Mouse (Mus musculus) gastrocnemius, adult 2 months (tissue): ENCODE measurements around the gene Btn1a1. TPM values are rescaled to one million over a fixed set of nuclear protein-coding genes. Genes with fewer than 3 reads are reported as not detected.

Experiments
- DNase-seq: peaks from one replicate; pipeline ENCODE4 v3.0.0; 2022
- H3K27ac ChIP-seq: fragments of 200-600 bp; 2 replicates; pipeline ENCODE4 v1.8.1; 2022; ENCODE audit warnings: mild to moderate bottlenecking
- H3K4me3 ChIP-seq: fragments of 200-600 bp; 2 replicates; pipeline ENCODE4 v1.8.1; 2022; ENCODE audit warnings: mild to moderate bottlenecking, moderate library complexity
- CTCF ChIP-seq: fragments of 200-600 bp; IDR thresholded peaks from 2 replicates; pipeline ENCODE4 v1.8.1; 2022; ENCODE audit warnings: antibody characterized with exemption, mild to moderate bottlenecking, moderate library complexity
- intact Hi-C: fragments of 180-260 bp; cut with DNase I; formaldehyde crosslinking; loops from one replicate; pipeline ENCODE4 v1.15.1; 2025
- total RNA-seq, 2 experiments: library from RNA; stranded (reverse); gene quantifications; 2 replicates each; pipeline ENCODE4 v1.2.3; 2021

The Btn1a1 gene
- total RNA-seq, 2 experiments from 2014 or later: not detected

- H3K27ac ChIP-seq: peak overlapping the region; percentile 92
- TF ChIP-seq CTCF: peak; percentile 99; the same call in 1 of the 2 replicates
- intact Hi-C loops: loop anchor here (1.0 to 5.0 kb wide), 2 partner anchors 174 to 258 kb away; partner anchors contain the start of genes Hist1h2ac and Hist1h2bc
Measured at GRCm38 (mm10) chr13:23424494-23425325, 41.0 kb downstream of the Btn1a1 start.

GRCm38 (mm10) chr13:23424052-23424380 lies 41.7 kb downstream of the Btn1a1 start:
- intact Hi-C loops: loop anchor here (1.0 to 5.0 kb wide), 2 partner anchors 174 to 258 kb away; partner anchors contain the start of genes Hist1h2ac and Hist1h2bc
- peak overlapping the region; percentile 80 for H3K4me3 ChIP-seq
- TF ChIP-seq CTCF: no peak
- H3K27ac ChIP-seq: peak overlapping the region; percentile 92
- DNase-seq: no peak

More at GRCm38 (mm10) chr13:23424494-23425325, 41.0 kb downstream of the Btn1a1 start:
- H3K4me3 ChIP-seq: peak overlapping the region; percentile 80
- DNase-seq: peak; percentile 93

GRCm38 (mm10) chr13:23423286-23424051 lies 42.2 kb downstream of the Btn1a1 start, which contains the start of gene Abt1:
Gene Abt1, minus strand, starts transcription at chr13:23423866.
- Histone ChIP-seq H3K4me3 (peak within 1 kb of the TSS; percentile 80), H3K27ac (peak within 1 kb of the TSS; percentile 92)
- no peak for TF ChIP-seq CTCF
- intact Hi-C loops: loop anchor here (1.0 to 5.0 kb wide), 2 partner anchors 175 to 259 kb away; partner anchors contain the start of genes Hist1h2ac and Hist1h2bc
- DNase-seq: peak; percentile 95

DNA sequence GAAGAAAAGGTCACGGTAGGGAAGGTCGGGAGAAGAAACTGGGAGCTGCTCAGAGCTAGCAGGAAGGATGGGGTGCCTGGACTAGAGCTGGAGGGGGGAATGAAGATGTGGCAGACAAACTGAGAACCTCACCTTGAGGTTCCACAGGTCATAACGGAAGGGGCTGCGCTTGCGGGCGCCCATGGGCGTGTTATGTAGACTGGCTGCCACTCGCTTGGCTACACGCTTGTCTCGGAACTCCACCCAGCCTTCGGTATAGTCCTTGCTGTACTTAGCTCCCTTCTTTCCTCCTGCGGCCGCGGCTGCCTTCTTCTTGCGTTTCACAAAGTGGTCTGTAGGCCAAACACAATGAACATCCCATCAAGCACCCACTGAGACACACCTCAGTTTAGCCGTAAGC lies 43.4 kb downstream of the Btn1a1 start:
- no peak overlapping the region for H3K27ac ChIP-seq
- intact Hi-C loops: loop anchor here (5.0 kb wide), 1 partner anchor 260 kb away; the partner anchor contains the start of genes Hist1h2ac and Hist1h2bc
- no peak for TF ChIP-seq CTCF
- H3K4me3 ChIP-seq: no peak overlapping the region; the same call in 1 of the 2 replicates
- no peak for DNase-seq

- no peak overlapping the region for H3K27ac ChIP-seq
- intact Hi-C loops: loop anchor here (1.0 to 5.0 kb wide), 2 partner anchors 12 to 41 kb away; no protein-coding TSS in a partner anchor
- TF ChIP-seq CTCF: no peak
- peak overlapping the region; percentile 63 for H3K4me3 ChIP-seq
- no peak for DNase-seq
Measured at GRCm38 (mm10) chr13:23412630-23413521, 52.8 kb downstream of the Btn1a1 start.

DNA sequence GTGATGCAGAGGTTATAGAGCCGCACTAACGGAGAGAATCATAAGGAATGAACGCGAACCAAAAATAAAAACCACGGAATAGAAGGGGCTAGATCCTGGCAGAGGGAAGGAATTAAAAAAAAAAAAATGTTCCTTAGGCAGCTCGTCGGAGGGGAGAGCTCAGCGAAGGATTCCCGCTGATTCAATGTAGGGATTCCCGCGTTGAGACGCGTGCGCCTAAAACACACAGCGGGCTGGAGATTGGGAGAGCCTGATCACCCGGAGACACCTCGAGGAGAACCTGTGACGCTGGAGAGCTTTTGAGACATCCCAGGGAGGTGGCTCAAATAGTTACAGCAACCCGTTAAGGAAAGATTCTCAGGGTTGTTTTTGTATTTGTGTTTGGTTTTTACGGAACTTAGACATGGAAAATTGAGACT lies 53.5 kb downstream of the Btn1a1 start:
- no peak for TF ChIP-seq CTCF
- intact Hi-C loops: loop anchor here (1.0 to 5.0 kb wide), 2 partner anchors 11 to 40 kb away; no protein-coding TSS in a partner anchor

GRCm38 (mm10) chr13:23411311-23412210 lies 54.1 kb downstream of the Btn1a1 start:
- intact Hi-C loops: loop anchor here (1.0 to 5.0 kb wide), 2 partner anchors 10 to 39 kb away; no protein-coding TSS in a partner anchor

More for the DNA sequence above, 53.5 kb downstream of the Btn1a1 start:
- H3K27ac ChIP-seq: no peak overlapping the region
- no peak for DNase-seq
- H3K4me3 ChIP-seq: peak overlapping the region; percentile 63

GRCm38 (mm10) chr13:23410632-23411031 lies 55.1 kb downstream of the Btn1a1 start:
- TF ChIP-seq CTCF: no peak
- intact Hi-C loops: loop anchor here (5.0 kb wide), 1 partner anchor 38 kb away; no protein-coding TSS in a partner anchor
- DNase-seq: no peak
- Histone ChIP-seq H3K4me3 (no peak overlapping the region), H3K27ac (no peak overlapping the region)

More at GRCm38 (mm10) chr13:23411311-23412210, 54.1 kb downstream of the Btn1a1 start:
- no peak overlapping the region for H3K27ac ChIP-seq
- H3K4me3 ChIP-seq: peak overlapping the region; percentile 63
- DNase-seq: no peak
- no peak for TF ChIP-seq CTCF

Other genes starting within 250 kb of the Btn1a1 start
- not detected for gene Vmn1r222, start 230.0 kb downstream of the Btn1a1 start, total RNA-seq
- not detected for gene Vmn1r223, start 218.8 kb downstream of the Btn1a1 start, total RNA-seq
- 10 to 100 TPM in 1 of 2 experiments, 1 to 10 TPM in 1; 8.9 to 12.7 TPM for gene Zfp322a, start 96.7 kb downstream of the Btn1a1 start, total RNA-seq
- 1 to 10 TPM; 3.6 to 3.9 TPM for gene Abt1, start 42.0 kb downstream of the Btn1a1 start, total RNA-seq
- not detected for gene Btn2a2, start 23.0 kb upstream of the Btn1a1 start, total RNA-seq
- gene Hist1h4h, start 65.1 kb upstream of the Btn1a1 start, total RNA-seq: 100 to 1,000 TPM; 131 to 139 TPM
- 1 to 10 TPM in 1 of 2 experiments, not detected in 1; 2.0 TPM for gene Hist1h2af, start 68.0 kb upstream of the Btn1a1 start, total RNA-seq
- not detected for gene Hist1h3g, start 69.5 kb upstream of the Btn1a1 start, total RNA-seq
- gene Hist1h2bh, start 77.5 kb upstream of the Btn1a1 start, total RNA-seq: 1 to 10 TPM in 1 of 2 experiments, under 1 TPM in 1; 0.94 to 1.0 TPM
- 1 to 10 TPM; 2.9 to 4.0 TPM for gene Hist1h3f, start 78.2 kb upstream of the Btn1a1 start, total RNA-seq
- gene Hist1h4f, start 85.7 kb upstream of the Btn1a1 start, total RNA-seq: 1 to 10 TPM; 7.8 to 8.7 TPM
- under 1 TPM; 0.56 to 0.81 TPM for gene Hist1h1d, start 87.4 kb upstream of the Btn1a1 start, total RNA-seq
- 10 to 100 TPM in 1 of 2 experiments, 1 to 10 TPM in 1; 8.3 to 12.9 TPM for gene Hist1h3e, start 96.5 kb upstream of the Btn1a1 start, total RNA-seq
- under 1 TPM in 1 of 2 experiments, not detected in 1; 0.45 TPM for gene Hist1h2ae, start 105.3 kb upstream of the Btn1a1 start, total RNA-seq
- 1 to 10 TPM; 2.9 to 7.6 TPM for gene Hist1h2bg, start 105.5 kb upstream of the Btn1a1 start, total RNA-seq
- gene Hist1h2bf, start 108.3 kb upstream of the Btn1a1 start, total RNA-seq: 1 to 10 TPM; 3.6 to 3.8 TPM
- 1 to 10 TPM; 1.0 to 1.3 TPM for gene Hist1h2ad, start 108.5 kb upstream of the Btn1a1 start, total RNA-seq
- gene Hist1h3d, start 109.9 kb upstream of the Btn1a1 start, total RNA-seq: 1 to 10 TPM; 2.0 to 3.0 TPM
- gene Hist1h4d, start 115.7 kb upstream of the Btn1a1 start, total RNA-seq: 10 to 100 TPM; 31.0 to 36.0 TPM
- 10 to 100 TPM; 10.8 to 17.5 TPM for gene Hist1h2be, start 155.2 kb upstream of the Btn1a1 start, total RNA-seq
- gene Hist1h1e, start 156.7 kb upstream of the Btn1a1 start, total RNA-seq: 10 to 100 TPM; 29.1 to 34.0 TPM
- under 1 TPM; 0.84 to 0.92 TPM for gene Hist1h2ac, start 218.0 kb upstream of the Btn1a1 start, total RNA-seq
- gene Hist1h2bc, start 218.3 kb upstream of the Btn1a1 start, total RNA-seq: 10 to 100 TPM; 59.1 to 76.4 TPM
- gene Hist1h1t, start 229.9 kb upstream of the Btn1a1 start, total RNA-seq: not detected
- 10 to 100 TPM; 49.8 to 61.2 TPM for gene Hist1h4c, start 232.6 kb upstream of the Btn1a1 start, total RNA-seq
- 10 to 100 TPM; 16.0 to 18.7 TPM for gene Hfe, start 245.0 kb upstream of the Btn1a1 start, total RNA-seq